Mouse (Mus musculus) brain, embryonic 14.5 days (tissue): ENCODE results near the gene Cers1.

Experiments used
- CTCF ChIP-seq: fragments of 200-500 bp; IDR thresholded peaks from 2 replicates; pipeline ENCODE4 v1.5.1; 2012; ENCODE audit warnings: inconsistent platforms, mild to moderate bottlenecking, moderate library complexity, borderline replicate concordance; ENCODE audit not compliant: insufficient read depth, insufficient read length; ENCODE audit errors: extremely low read depth
- POLR2A ChIP-seq: fragments of 200-500 bp; IDR thresholded peaks from 2 replicates; pipeline ENCODE4 v1.6.1; 2012; ENCODE audit warnings: mild to moderate bottlenecking, inconsistent platforms, borderline replicate concordance; ENCODE audit not compliant: poor library complexity, insufficient read depth, insufficient read length, severe bottlenecking; ENCODE audit errors: extremely low read depth

- TF ChIP-seq CTCF (no peak), POLR2A (no peak)
Measured at GRCm38 (mm10) chr8:70352657-70353151, 37.1 kb downstream of the Cers1 start.
